Mouse (Mus musculus) neural tube, embryonic 15.5 days (tissue): ENCODE data around the gene Polh. TPM values are rescaled to one million over a fixed set of nuclear protein-coding genes. Genes with fewer than 3 reads are reported as not detected.
A peak's percentile ranks its signal among the peaks of the same experiment; 100 is the strongest.

ENCODE experiments used
- ATAC-seq: fragments of 200-750 bp; cut with Nextera tagmentation; 2 replicates; pipeline ENCODE4 v1.8.0; 2017; ENCODE audit warnings: mild to moderate bottlenecking, moderate TSS enrichment, moderate library complexity; ENCODE audit not compliant: low FRiP score
- H3K27ac ChIP-seq: fragments of 300-500 bp; sonication (generic); replicated peaks from 2 replicates; pipeline ENCODE4 v1.5.1; 2015; ENCODE audit warnings: mild to moderate bottlenecking, inconsistent platforms
- H3K27me3 ChIP-seq: fragments of 300-500 bp; sonication (generic); replicated peaks from 2 replicates; pipeline ENCODE4 v1.6.1; 2015; ENCODE audit warnings: inconsistent platforms
- H3K36me3 ChIP-seq: fragments of 300-500 bp; sonication (generic); 2 replicates; pipeline ENCODE4 v1.6.1; 2015; ENCODE audit warnings: inconsistent platforms
- H3K4me1 ChIP-seq: fragments of 300-500 bp; sonication (generic); 2 replicates; pipeline ENCODE4 v1.6.1; 2015; ENCODE audit warnings: inconsistent platforms
- H3K4me2 ChIP-seq: fragments of 300-500 bp; sonication (generic); 2 replicates; pipeline ENCODE4 v1.6.1; 2015; ENCODE audit warnings: inconsistent platforms, mild to moderate bottlenecking, moderate library complexity
- H3K4me3 ChIP-seq: fragments of 300-500 bp; sonication (generic); replicated peaks from 2 replicates; pipeline ENCODE4 v1.5.1; 2015; ENCODE audit warnings: mild to moderate bottlenecking, inconsistent platforms
- H3K9ac ChIP-seq: fragments of 300-500 bp; sonication (generic); replicated peaks from 2 replicates; pipeline ENCODE4 v1.6.1; 2015; ENCODE audit warnings: mild to moderate bottlenecking, inconsistent platforms
- H3K9me3 ChIP-seq: fragments of 300-500 bp; sonication (generic); replicated peaks from 2 replicates; pipeline ENCODE4 v1.6.1; 2016; ENCODE audit warnings: inconsistent platforms
- WGBS: fragments of 180-500 bp; shearing (Covaris S2); methylation state at CpG from one replicate; pipeline ENCODE4 v1.1.7; 2015; ENCODE audit warnings: mixed read lengths; 5-methylcytosine and 5-hydroxymethylcytosine counted together
- polyA plus RNA-seq: library from polyadenylated mRNA; unstranded; fragments of >200 nt; fragmentation: Nextera tagmentation; extraction: Ambion mirVana; gene quantifications from 2 replicates; pipeline ENCODE4 v1.2.1, GENCODE M21; 2015

Polh gene
- polyA plus RNA-seq, 1 experiment from 2014 or later: 7.9 TPM

DNA sequence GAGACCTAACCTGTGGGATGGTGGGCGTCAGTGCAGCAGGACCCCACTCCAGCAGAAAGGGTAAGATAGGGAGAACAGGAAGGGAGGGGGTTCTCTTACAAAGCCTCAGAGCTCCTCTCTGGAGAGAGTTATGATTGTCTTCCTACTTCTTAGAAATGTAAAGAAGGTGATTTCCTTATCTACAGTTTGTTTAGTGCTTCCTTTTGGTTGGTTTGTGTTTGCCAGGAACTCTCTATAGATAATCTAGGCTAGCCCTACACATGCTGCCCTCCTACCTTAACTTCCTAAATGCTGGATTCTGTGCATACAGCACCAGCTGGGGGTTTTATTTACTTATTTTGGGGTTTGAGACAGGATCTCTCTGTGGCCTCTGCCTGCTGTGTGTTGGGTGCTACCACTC is 33.6 kb upstream of the Polh start:
- Histone ChIP-seq H3K27ac (no peak overlapping the region), H3K27me3 (no peaks in the 10 kb centered on the region), H3K4me3 (no peak overlapping the region), H3K4me1 (no peaks in the 10 kb centered on the region), H3K9me3 (no peaks in the 10 kb centered on the region), H3K4me2 (no peak overlapping the region), H3K9ac (no peak overlapping the region), H3K36me3 (peaks cover 76% of the 10 kb centered on the region)
- no peak for ATAC-seq
- 86% methylated on average over 1 of the region's 1 CpGs for WGBS

DNA sequence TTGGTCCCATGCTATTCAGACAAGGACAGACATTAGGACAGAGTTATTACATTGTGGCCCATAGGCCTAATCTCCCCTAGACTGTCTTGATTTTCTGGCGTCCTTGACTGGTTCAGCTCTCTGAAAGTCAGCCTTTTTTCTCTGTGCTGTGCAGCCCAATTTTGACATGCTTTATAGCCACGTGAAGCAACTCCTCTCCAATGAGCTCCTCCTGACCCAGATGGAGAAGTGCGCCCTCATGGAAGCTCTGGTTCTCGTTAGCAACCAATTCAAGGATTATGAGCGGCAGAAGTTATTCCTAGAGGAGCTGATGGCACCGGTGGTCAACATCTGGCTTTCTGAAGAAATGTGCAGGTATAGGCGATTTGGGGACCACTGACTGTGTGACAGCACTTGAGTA is 25.1 kb upstream of the Polh start:
- Histone ChIP-seq H3K4me3 (no peak overlapping the region), H3K9me3 (no peaks in the 10 kb centered on the region), H3K36me3 (peaks cover 92% of the 10 kb centered on the region), H3K4me2 (no peak overlapping the region), H3K27ac (no peak overlapping the region), H3K4me1 (no peaks in the 10 kb centered on the region), H3K27me3 (no peaks in the 10 kb centered on the region), H3K9ac (no peak overlapping the region)
- 90% methylated on average over 7 of the region's 7 CpGs for WGBS
- ATAC-seq: no peak

DNA sequence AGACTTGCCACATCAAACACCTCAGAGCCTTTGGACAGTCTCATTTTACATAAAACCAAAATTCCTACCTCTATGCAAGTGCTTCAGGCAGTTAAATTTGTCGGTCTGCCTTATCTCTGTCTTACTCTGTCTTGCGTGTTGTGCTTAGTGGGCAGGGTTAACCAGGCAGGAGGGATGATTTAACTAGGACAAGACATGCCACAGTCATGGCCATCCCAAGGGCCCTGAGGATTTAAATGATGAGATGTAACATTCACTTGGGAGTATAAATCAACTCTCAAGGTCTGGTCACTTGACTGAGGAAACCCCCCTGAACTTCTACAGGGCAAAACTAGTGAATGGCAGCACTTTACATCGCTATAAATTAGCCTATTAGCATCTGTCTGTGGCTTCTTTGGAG is 19.2 kb upstream of the Polh start:
- Histone ChIP-seq H3K4me2 (no peak overlapping the region), H3K9me3 (no peaks in the 10 kb centered on the region), H3K4me3 (no peak overlapping the region), H3K27ac (no peak overlapping the region), H3K9ac (no peak overlapping the region), H3K36me3 (peaks cover 98% of the 10 kb centered on the region), H3K4me1 (no peaks in the 10 kb centered on the region), H3K27me3 (no peaks in the 10 kb centered on the region)
- 88% methylated on average over 3 of the region's 3 CpGs for WGBS
- no peak for ATAC-seq

DNA sequence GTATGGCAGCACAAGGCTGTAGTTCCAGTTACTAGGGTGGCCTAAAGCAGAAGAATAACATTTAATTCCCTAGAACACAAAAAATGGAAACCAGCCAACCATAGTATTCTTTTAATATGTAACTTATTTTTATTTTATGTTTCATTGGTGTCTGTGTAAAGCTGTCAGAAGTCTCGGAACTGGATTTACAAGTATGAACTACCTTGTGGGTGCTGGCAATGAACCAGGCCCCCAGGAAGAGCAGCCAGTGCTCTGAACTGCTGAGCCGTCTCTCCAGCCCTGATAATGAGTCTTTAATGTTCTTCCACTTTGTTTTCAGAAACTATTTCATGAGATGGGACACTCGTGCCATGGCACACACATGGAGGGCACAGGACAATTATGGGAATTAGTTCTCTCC is 8.1 kb upstream of the Polh start:
- H3K4me2 ChIP-seq: no peak overlapping the region

DNA sequence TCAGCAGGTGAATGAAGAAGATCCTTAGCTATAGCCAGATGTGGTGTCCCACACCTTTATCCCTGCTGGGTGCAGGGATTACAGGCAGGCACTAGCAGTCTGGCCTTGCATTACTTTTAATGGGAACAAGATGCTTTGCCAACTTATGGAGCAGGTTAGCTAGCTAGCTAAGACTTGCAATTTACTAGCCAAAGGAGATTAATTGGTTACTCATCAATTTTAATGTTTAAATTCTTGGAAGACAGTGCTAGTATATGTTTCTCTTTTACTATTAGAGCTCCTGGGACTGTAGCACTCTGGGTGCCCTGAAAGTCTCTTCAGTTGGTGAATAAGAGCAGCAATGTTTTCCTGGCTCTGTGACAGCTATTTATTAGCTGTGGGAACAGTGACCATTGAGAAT is 4.2 kb upstream of the Polh start:
- Histone ChIP-seq H3K27ac (no peak overlapping the region), H3K36me3 (peaks cover 65% of the 10 kb centered on the region), H3K4me3 (no peak overlapping the region), H3K9ac (no peak overlapping the region), H3K27me3 (no peaks in the 10 kb centered on the region), H3K9me3 (no peaks in the 10 kb centered on the region), H3K4me1 (peaks cover 19% of the 10 kb centered on the region), H3K4me2 (no peak overlapping the region)
- no peak for ATAC-seq

More for the DNA sequence above, 8.1 kb upstream of the Polh start:
- H3K9me3 ChIP-seq: no peaks in the 10 kb centered on the region
- H3K27ac ChIP-seq: no peak overlapping the region
- no peak overlapping the region for H3K9ac ChIP-seq
- H3K36me3 ChIP-seq: peaks cover 88% of the 10 kb centered on the region
- ATAC-seq: no peak
- H3K4me1 ChIP-seq: no peaks in the 10 kb centered on the region
- no peak overlapping the region for H3K4me3 ChIP-seq
- 97% methylated on average over 3 of the region's 3 CpGs for WGBS
- H3K27me3 ChIP-seq: no peaks in the 10 kb centered on the region

DNA sequence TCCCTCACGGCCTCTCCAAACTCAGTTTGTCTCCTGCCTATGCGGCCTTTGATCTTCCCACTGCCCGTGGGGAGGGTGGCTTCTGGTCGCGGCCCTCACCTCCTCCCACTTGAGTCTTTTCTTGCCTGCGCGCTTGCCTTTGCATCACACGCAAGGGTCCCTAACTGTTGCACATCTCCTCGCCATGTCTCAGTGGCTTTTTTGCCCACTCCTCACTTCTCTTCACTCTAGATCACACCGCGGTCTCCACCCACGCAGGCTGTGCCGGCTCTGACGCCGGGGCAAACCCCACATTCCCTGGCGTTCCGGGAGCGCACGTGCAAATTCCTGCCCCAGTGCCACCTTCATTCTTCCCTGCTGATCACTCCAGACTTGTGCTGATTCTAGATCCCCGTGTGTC is 633 bp upstream of the Polh start:
- peak overlapping the region; percentile 87 for H3K4me3 ChIP-seq
- peak overlapping the region; percentile 88 for H3K4me2 ChIP-seq
- H3K4me1 ChIP-seq: peaks cover 37% of the 10 kb centered on the region
- peaks cover 37% of the 10 kb centered on the region for H3K36me3 ChIP-seq
- H3K9ac ChIP-seq: peak overlapping the region; percentile 90
- H3K27me3 ChIP-seq: no peaks in the 10 kb centered on the region
- WGBS: under 1% methylated on average over 20 of the region's 20 CpGs
- no peaks in the 10 kb centered on the region for H3K9me3 ChIP-seq
- H3K27ac ChIP-seq: peak overlapping the region; percentile 77
- ATAC-seq: no peak; the same call in 1 of the 2 replicates

DNA sequence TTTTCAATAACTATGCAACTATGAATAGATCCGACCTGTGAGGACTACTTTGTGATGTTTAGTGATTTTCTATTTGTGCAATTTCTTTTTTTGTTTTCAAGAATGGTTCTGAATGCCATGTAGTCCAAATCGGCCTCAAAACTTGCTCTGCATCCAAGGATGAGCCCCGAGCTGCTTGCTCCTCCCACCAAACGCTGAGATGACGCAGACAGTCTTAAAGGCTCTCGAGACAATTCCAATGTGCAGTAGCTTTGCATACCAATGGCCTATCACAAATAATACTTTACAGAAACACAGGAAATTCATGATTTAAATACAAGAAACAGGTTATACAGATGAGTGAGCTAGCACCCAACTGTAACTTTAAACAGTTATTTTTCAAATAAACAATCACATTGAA is 1.3 kb downstream of the Polh start:
- Histone ChIP-seq H3K4me2 (peak overlapping the region; percentile 88), H3K4me3 (no peak overlapping the region), H3K36me3 (peaks cover 36% of the 10 kb centered on the region), H3K9me3 (no peaks in the 10 kb centered on the region), H3K4me1 (peaks cover 37% of the 10 kb centered on the region), H3K27ac (no peak overlapping the region), H3K27me3 (no peaks in the 10 kb centered on the region), H3K9ac (0 out of 2 replicates have a peak overlapping the region, but pooled peaks have one; percentile 23)
- ATAC-seq: no peak
- 61% methylated on average over 6 of the region's 6 CpGs for WGBS

DNA sequence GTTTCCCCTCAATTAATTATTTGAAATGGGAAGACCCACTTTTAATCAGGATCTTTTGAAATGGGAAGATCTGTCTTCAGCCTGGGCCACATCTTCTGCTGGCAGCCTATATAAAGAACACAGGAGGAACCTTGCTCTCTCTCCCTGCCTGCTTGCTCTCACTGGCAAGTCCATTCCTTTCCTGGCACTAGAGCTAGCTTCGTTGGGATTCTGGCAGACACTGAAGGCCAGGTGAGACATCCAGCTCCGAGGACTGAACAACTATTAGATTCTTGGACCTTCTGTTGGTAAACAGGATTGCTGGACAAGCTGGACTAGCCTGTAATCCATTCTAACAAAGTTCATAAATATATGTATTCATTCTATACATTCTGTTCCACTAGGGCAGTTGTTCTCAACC is 13.6 kb downstream of the Polh start:
- Histone ChIP-seq H3K27ac (no peak overlapping the region), H3K27me3 (no peaks in the 10 kb centered on the region), H3K36me3 (peaks cover 85% of the 10 kb centered on the region), H3K4me3 (no peak overlapping the region), H3K9ac (no peak overlapping the region), H3K9me3 (no peaks in the 10 kb centered on the region), H3K4me1 (no peaks in the 10 kb centered on the region), H3K4me2 (no peak overlapping the region)
- 98% methylated on average over 2 of the region's 2 CpGs for WGBS
- ATAC-seq: no peak

DNA sequence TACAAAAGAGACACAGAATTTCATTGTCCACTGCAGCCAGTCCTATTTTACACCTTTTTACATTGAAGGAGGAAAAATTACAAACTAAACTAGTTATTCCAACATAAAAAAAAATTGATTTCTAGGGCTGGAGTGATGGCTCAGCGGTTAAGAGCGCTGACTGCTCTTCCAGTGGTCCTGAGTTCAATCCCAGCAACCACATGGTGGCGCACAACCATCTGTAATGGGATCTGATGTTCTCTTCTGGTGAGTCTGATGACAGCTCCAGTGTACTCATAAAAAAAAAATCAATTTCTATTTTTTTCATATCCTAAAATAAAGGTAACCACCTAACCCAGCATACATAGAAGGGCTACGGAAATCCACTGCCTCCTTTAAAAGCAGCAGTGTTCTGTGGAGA is 20.2 kb downstream of the Polh start:
- Histone ChIP-seq H3K4me2 (no peak overlapping the region), H3K36me3 (peaks cover 89% of the 10 kb centered on the region), H3K9me3 (no peaks in the 10 kb centered on the region), H3K9ac (no peak overlapping the region), H3K4me1 (no peaks in the 10 kb centered on the region), H3K4me3 (no peak overlapping the region), H3K27me3 (no peaks in the 10 kb centered on the region), H3K27ac (no peak overlapping the region)
- 89% methylated on average over 4 of the region's 4 CpGs for WGBS
- ATAC-seq: no peak

DNA sequence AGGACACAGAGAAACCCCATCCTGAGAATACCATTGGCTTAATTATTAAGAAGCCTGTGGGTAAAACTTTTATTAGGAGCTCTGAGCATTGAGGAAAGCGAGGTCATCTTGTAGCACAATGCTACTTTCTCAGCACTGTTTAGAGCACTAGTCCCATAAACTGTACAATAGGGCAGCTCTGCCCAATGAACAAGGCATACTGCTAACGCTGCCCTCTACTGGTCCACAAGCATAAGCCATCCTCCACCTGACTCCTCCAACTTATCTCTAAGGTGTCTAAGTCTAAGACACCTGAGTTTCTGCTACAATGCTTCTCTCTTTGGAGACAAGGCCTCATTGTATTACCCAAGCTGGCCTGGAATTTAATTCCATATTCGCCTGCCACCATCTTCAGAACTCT is 31.9 kb downstream of the Polh start:
- Histone ChIP-seq H3K9ac (no peak overlapping the region), H3K36me3 (peaks cover 67% of the 10 kb centered on the region), H3K27ac (no peak overlapping the region), H3K4me1 (no peaks in the 10 kb centered on the region), H3K9me3 (no peaks in the 10 kb centered on the region), H3K4me3 (no peak overlapping the region), H3K4me2 (no peak overlapping the region), H3K27me3 (no peaks in the 10 kb centered on the region)
- 76% methylated on average over 3 of the region's 3 CpGs for WGBS
- ATAC-seq: no peak

DNA sequence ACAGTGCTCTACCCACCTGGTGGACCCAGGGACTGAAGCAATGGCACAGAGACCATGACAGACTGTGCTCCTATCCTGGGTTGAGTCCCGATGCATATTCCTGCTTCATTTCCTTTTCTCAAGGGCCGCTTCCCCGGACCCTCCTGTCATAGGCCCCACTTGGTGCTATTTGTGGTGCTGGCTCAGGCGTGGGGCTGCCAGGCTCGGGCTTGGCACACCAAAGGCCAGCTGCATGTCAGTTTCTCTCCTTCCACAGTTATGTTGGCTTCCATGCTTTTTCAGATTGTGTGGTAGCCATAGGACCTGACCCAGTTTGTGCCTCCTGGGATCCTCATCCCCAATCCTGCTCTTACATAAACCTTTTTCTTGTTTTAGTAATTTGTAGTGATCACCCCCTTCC is 33.7 kb downstream of the Polh start:
- Histone ChIP-seq H3K36me3 (peaks cover 79% of the 10 kb centered on the region), H3K9ac (no peak overlapping the region)

DNA sequence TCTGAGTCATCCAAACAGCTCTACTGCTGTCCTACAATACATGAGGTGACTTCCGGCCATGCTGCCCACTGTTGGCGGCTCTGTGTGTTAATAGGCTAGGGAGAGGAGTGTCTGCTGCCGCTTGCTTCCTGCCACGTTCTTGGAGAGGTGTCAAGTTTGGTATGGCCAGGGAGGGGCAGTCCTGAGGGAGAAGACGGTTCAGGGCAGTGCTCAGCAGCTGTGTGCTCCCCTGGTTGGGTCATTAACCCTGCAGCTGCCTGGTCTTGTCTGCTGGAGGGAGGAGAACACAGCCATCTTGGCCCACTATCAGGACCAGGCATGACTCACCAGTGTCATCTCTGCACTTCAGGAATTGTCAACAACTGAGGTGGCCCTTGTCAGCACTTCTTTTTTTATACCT is 34.1 kb downstream of the Polh start:
- Histone ChIP-seq H3K27ac (no peak overlapping the region), H3K4me3 (no peak overlapping the region), H3K36me3 (peaks cover 79% of the 10 kb centered on the region), H3K9me3 (no peaks in the 10 kb centered on the region), H3K4me2 (no peak overlapping the region), H3K4me1 (peaks cover 2% of the 10 kb centered on the region; the same call in 1 of the 2 replicates), H3K9ac (no peak overlapping the region), H3K27me3 (no peaks in the 10 kb centered on the region)
- ATAC-seq: no peak
- WGBS: 53% methylated on average over 5 of the region's 5 CpGs

More for the DNA sequence above, 33.7 kb downstream of the Polh start:
- Histone ChIP-seq H3K4me2 (no peak overlapping the region), H3K27ac (no peak overlapping the region), H3K27me3 (no peaks in the 10 kb centered on the region), H3K4me1 (no peaks in the 10 kb centered on the region), H3K9me3 (no peaks in the 10 kb centered on the region), H3K4me3 (no peak overlapping the region)
- no peak for ATAC-seq
- WGBS: 91% methylated on average over 5 of the region's 5 CpGs

DNA sequence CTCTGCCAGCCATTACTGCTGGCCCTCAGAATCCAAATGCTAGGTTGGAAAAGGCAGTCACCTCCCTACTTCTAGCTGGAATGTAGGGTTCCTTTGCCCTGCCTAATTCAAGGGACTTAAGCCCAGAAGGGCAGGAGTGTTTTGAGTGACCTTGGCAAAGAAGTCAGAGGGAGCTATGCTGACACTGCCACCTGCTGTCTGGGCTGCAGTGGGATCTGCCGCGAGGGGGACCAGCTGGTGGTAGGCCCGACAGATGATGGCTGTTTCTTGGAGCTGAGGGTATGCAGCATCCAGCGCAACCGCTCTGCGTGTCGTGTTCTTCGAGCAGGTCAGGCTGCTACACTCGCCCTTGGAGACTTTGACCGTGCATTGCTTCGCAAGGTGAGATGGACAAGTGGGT is 35.4 kb downstream of the Polh start:
- no peak for ATAC-seq
- Histone ChIP-seq H3K27ac (no peak overlapping the region), H3K9me3 (no peaks in the 10 kb centered on the region), H3K27me3 (no peaks in the 10 kb centered on the region), H3K4me1 (peaks cover 15% of the 10 kb centered on the region), H3K4me3 (no peak overlapping the region), H3K4me2 (no peak overlapping the region), H3K9ac (no peak overlapping the region), H3K36me3 (peaks cover 69% of the 10 kb centered on the region)
- WGBS: 84% methylated on average over 11 of the region's 11 CpGs
